Mouse (Mus musculus) liver, embryonic 14.5 days (tissue): ENCODE results near the gene Ube2cbp. TPM values are rescaled to one million over a fixed set of nuclear protein-coding genes. Genes with fewer than 3 reads are reported as not detected.
A peak's percentile ranks its signal among the peaks of the same experiment; 100 is the strongest.

Experiments used
- ATAC-seq: fragments of 200-750 bp; cut with Nextera tagmentation; 2 replicates; pipeline ENCODE4 v1.8.0; 2017; ENCODE audit warnings: moderate number of reproducible peaks, mild to moderate bottlenecking, moderate library complexity; ENCODE audit not compliant: insufficient read depth
- DNase-seq, 3 experiments: peaks; one replicate each; pipeline ENCODE4 v3.0.0-alpha.2; 2012 to 2013; ENCODE audit warnings: low read depth in 3 of 3, low spot score in 3 of 3
- H3K27ac ChIP-seq: fragments of 300-500 bp; sonication (generic); 2 replicates; pipeline ENCODE4 v1.5.1; 2014; ENCODE audit warnings: moderate library complexity, mild to moderate bottlenecking, control low read depth, inconsistent platforms
- H3K27me3 ChIP-seq: fragments of 300-500 bp; sonication (generic); 2 replicates; pipeline ENCODE4 v1.6.1; 2014; ENCODE audit warnings: mild to moderate bottlenecking, low read length, moderate library complexity; ENCODE audit not compliant: control insufficient read depth, insufficient read depth
- H3K36me3 ChIP-seq: fragments of 300-500 bp; sonication (generic); replicated peaks from 2 replicates; pipeline ENCODE4 v1.6.1; 2014; ENCODE audit warnings: low read depth; ENCODE audit not compliant: control insufficient read depth, insufficient read depth
- H3K4me1 ChIP-seq, 2 experiments: fragments of 200-500 bp in 1 of 2; fragments of 300-500 bp in 1 of 2; sonication (generic) in 1 of 2; replicated peaks; 2 replicates each; pipeline ENCODE4 v1.6.1; 2012 to 2014; ENCODE audit warnings: antibody characterized with exemption in 1 of 2, inconsistent platforms in 1 of 2, low read length in 1 of 2; ENCODE audit not compliant: control insufficient read depth in 2 of 2, insufficient read depth in 2 of 2
- H3K4me2 ChIP-seq: fragments of 300-500 bp; sonication (generic); 2 replicates; pipeline ENCODE4 v1.6.1; 2014; ENCODE audit warnings: low read depth, mild to moderate bottlenecking, control low read depth, moderate library complexity
- H3K4me3 ChIP-seq, 2 experiments: fragments of 200-500 bp in 1 of 2; fragments of 300-500 bp in 1 of 2; sonication (generic) in 1 of 2; 2 replicates each; pipeline ENCODE4 v1.5.1; 2012 to 2014; ENCODE audit warnings: low read depth in 2 of 2, low read length in 2 of 2, mild to moderate bottlenecking in 2 of 2, control low read depth in 1 of 2, inconsistent platforms in 1 of 2, moderate library complexity in 1 of 2; ENCODE audit not compliant: insufficient read depth in 1 of 2
- H3K9ac ChIP-seq: fragments of 300-500 bp; sonication (generic); replicated peaks from 2 replicates; pipeline ENCODE4 v1.6.1; 2014; ENCODE audit warnings: mild to moderate bottlenecking, control low read depth, moderate library complexity
- H3K9me3 ChIP-seq: fragments of 300-500 bp; sonication (generic); 2 replicates; pipeline ENCODE4 v1.6.1; 2016; ENCODE audit warnings: low read length, mixed read lengths; ENCODE audit not compliant: control insufficient read depth
- CTCF ChIP-seq: IDR thresholded peaks from 2 replicates; pipeline ENCODE4 v1.5.1; 2016; ENCODE audit warnings: antibody characterized with exemption, low read depth, control low read depth
- EP300 ChIP-seq: IDR thresholded peaks from 2 replicates; pipeline ENCODE4 v1.6.1; 2016; ENCODE audit warnings: antibody characterized with exemption, low read depth
- WGBS: fragments of 180-500 bp; shearing (Covaris S2); extraction: QIAGEN DNeasy Blood & Tissue Kit; methylation state at CpG from one replicate; pipeline ENCODE4 v1.1.7; 2014; ENCODE audit not compliant: insufficient replicate concordance; 5-methylcytosine and 5-hydroxymethylcytosine counted together
- polyA plus RNA-seq, 2 experiments: library from polyadenylated mRNA; depleted of rRNA in 1 of 2; stranded (reverse) in 1 of 2; unstranded in 1 of 2; fragments of >200 nt; fragmentation: Nextera tagmentation in 1 of 2; extraction: Ambion mirVana in 1 of 2; gene quantifications; 2 replicates each; pipeline versions ENCODE4 v1.2.1 to v1.2.3; 2012 to 2014

Ube2cbp gene
- polyA plus RNA-seq, 2 experiments = 1.5 to 2.3 TPM

GRCm38 (mm10) chr9:86449581-86449980 is 15.2 kb downstream of the Ube2cbp start:
- no peaks in the 10 kb centered on the region for H3K9me3 ChIP-seq
- H3K9ac ChIP-seq = no peak overlapping the region
- no peak overlapping the region for H3K27ac ChIP-seq
- peaks cover 0 to 3% of the 10 kb centered on the region in 2 experiments; a peak in 1 of 4 replicates for H3K4me1 ChIP-seq
- ATAC-seq (0 out of 2 replicates have a peak, but pooled peaks have one; percentile 37), DNase-seq (peak; percentile 30 to 49 (median 33))
- TF ChIP-seq CTCF (peak; percentile 96), EP300 (no peak)
- 11% methylated on average over 11 of the region's 11 CpGs for WGBS
- H3K36me3 ChIP-seq = no peaks in the 10 kb centered on the region
- no peak overlapping the region for H3K4me2 ChIP-seq
- no peak overlapping the region for H3K4me3 ChIP-seq
- H3K27me3 ChIP-seq = no peaks in the 10 kb centered on the region

- WGBS = 76% methylated on average over 8 of the region's 8 CpGs
- H3K9me3 ChIP-seq = no peaks in the 10 kb centered on the region
- ATAC-seq (no peak), DNase-seq (no peak)
- no peaks in the 10 kb centered on the region for H3K27me3 ChIP-seq
- H3K9ac ChIP-seq = no peak overlapping the region
- no peaks in the 10 kb centered on the region for H3K36me3 ChIP-seq
- TF ChIP-seq CTCF (no peak), EP300 (no peak)
- no peak overlapping the region for H3K27ac ChIP-seq
- H3K4me2 ChIP-seq = no peak overlapping the region
- peaks cover 0 to 3% of the 10 kb centered on the region in 2 experiments; a peak in 1 of 4 replicates for H3K4me1 ChIP-seq
- H3K4me3 ChIP-seq = no peak overlapping the region
These were observed 17.3 kb downstream of the Ube2cbp start for GRCm38 (mm10) chr9:86447431-86447830.

- no peaks in the 10 kb centered on the region for H3K36me3 ChIP-seq
- no peaks in the 10 kb centered on the region for H3K27me3 ChIP-seq
- DNase-seq (no peak), ATAC-seq (no peak)
- no peaks in the 10 kb centered on the region for H3K9me3 ChIP-seq
- no peak overlapping the region for H3K4me2 ChIP-seq
- H3K4me1 ChIP-seq = peaks cover 0 to 3% of the 10 kb centered on the region in 2 experiments; a peak in 1 of 4 replicates
- no peak for TF ChIP-seq EP300
- WGBS = 50% methylated on average over 7 of the region's 7 CpGs
- no peak overlapping the region for H3K9ac ChIP-seq
- H3K4me3 ChIP-seq = no peak overlapping the region
- H3K27ac ChIP-seq = no peak overlapping the region
These were observed 17.9 kb downstream of the Ube2cbp start for GRCm38 (mm10) chr9:86446847-86447246.

GRCm38 (mm10) chr9:86442248-86442647 is 22.5 kb downstream of the Ube2cbp start:
- Histone ChIP-seq H3K4me1 (no peaks in the 10 kb centered on the region), H3K9ac (no peak overlapping the region)

GRCm38 (mm10) chr9:86438337-86439009 is 26.3 kb downstream of the Ube2cbp start:
- no peak for TF ChIP-seq CTCF
- TF ChIP-seq EP300 = no peak
- DNase-seq (no peak), ATAC-seq (no peak)
- H3K4me3 ChIP-seq = no peak overlapping the region
- H3K27me3 ChIP-seq = no peaks in the 10 kb centered on the region
- H3K4me2 ChIP-seq = no peak overlapping the region
- 74% methylated on average over 11 of the region's 11 CpGs for WGBS
- no peaks in the 10 kb centered on the region for H3K36me3 ChIP-seq
- H3K9me3 ChIP-seq = no peaks in the 10 kb centered on the region
- H3K9ac ChIP-seq = no peak overlapping the region
- H3K27ac ChIP-seq = no peak overlapping the region
- no peaks in the 10 kb centered on the region for H3K4me1 ChIP-seq

More at GRCm38 (mm10) chr9:86442248-86442647, 22.5 kb downstream of the Ube2cbp start:
- no peaks in the 10 kb centered on the region for H3K36me3 ChIP-seq
- ATAC-seq = no peak
- no peak overlapping the region for H3K27ac ChIP-seq
- no peak for DNase-seq
- H3K4me2 ChIP-seq = no peak overlapping the region
- WGBS = 63% methylated on average over 4 of the region's 4 CpGs
- H3K27me3 ChIP-seq = no peaks in the 10 kb centered on the region
- H3K4me3 ChIP-seq = no peak overlapping the region
- no peak for TF ChIP-seq EP300
- TF ChIP-seq CTCF = no peak
- H3K9me3 ChIP-seq = no peaks in the 10 kb centered on the region
